Mouse (Mus musculus): ENCODE measurements around the gene Folr2. TPM values are rescaled to one million over a fixed set of nuclear protein-coding genes. Genes with fewer than 3 reads are reported as not detected.

Gene Folr2
- polyA plus RNA-seq, 1 experiment from 2014 or later = 2.0 TPM

- Histone ChIP-seq H3K36me3 (no peaks in the 10 kb centered on the region), H3K9me3 (no peaks in the 10 kb centered on the region), H3K4me3 (replicated peaks) (no peak overlapping the region), H3K27ac (no peak overlapping the region), H3K4me1 (no peaks in the 10 kb centered on the region), H3K27me3 (replicated peaks) (no peaks in the 10 kb centered on the region), H3K9ac (no peak overlapping the region), H3K4me2 (no peak overlapping the region)
- 61% methylated on average over 3 of the region's 3 CpGs for WGBS
- ATAC-seq (ENCODE audit: insufficient read depth, low FRiP score, low read depth) = no peak
These were observed 5.3 kb upstream of the Folr2 start for GRCm38 (mm10) chr7:101862291-101862690.

GRCm38 (mm10) chr7:101860978-101861377 lies 4.0 kb upstream of the Folr2 start:
- Histone ChIP-seq H3K27me3 (replicated peaks) (no peaks in the 10 kb centered on the region), H3K9ac (no peak overlapping the region), H3K9me3 (no peaks in the 10 kb centered on the region), H3K36me3 (no peaks in the 10 kb centered on the region), H3K4me3 (replicated peaks) (no peak overlapping the region), H3K27ac (no peak overlapping the region), H3K4me2 (no peak overlapping the region), H3K4me1 (no peaks in the 10 kb centered on the region)
- ATAC-seq (ENCODE audit: insufficient read depth, low FRiP score, low read depth) = no peak

DNA sequence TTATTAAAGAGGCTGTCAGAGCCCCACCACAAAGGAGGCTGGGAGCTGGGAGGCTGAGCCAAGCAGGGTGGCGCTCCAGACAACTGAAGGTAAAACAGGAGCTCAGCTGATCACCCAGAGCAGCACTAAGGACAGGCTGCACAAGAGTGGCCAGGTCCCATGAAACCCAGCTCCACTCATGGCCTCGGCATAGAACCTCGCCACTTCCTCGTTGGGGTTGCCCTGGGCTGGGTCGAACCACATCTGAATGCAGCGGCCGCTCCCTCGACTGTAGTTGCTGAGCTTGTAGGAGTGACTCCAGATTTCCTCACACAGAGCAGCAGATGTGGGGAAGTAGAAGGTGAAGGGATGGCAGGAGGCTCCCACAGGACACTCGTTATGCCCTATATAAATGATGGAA lies 1.4 kb upstream of the Folr2 start:
- no peak; the same call in 1 of the 2 replicates for ATAC-seq (ENCODE audit: insufficient read depth, low FRiP score, low read depth)
- Histone ChIP-seq H3K4me2 (no peak overlapping the region), H3K4me1 (no peaks in the 10 kb centered on the region), H3K27ac (0 out of 2 replicates have a peak overlapping the region, but pooled peaks have one; percentile 51), H3K36me3 (no peaks in the 10 kb centered on the region), H3K27me3 (replicated peaks) (no peaks in the 10 kb centered on the region), H3K9ac (no peak overlapping the region), H3K9me3 (no peaks in the 10 kb centered on the region), H3K4me3 (replicated peaks) (no peak overlapping the region)
- WGBS = 63% methylated on average over 9 of the region's 9 CpGs

DNA sequence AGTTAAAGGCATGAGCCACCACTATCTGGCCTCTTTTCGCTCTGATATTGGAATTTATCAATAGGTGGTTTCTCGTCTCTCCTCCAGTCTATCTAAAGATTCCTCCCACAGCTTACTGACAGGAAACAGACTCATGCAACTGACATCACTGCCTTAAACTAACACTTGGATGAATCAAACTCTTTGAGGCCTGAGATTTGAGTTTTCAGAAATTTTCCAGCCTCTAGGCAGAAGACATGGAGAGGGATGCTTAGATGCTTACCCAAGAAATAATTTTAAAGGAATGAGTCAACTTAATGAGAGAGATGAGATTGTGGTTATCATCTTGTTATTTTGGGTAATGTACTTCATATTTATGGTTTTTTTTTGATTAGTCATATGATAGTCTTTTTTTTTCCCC lies 3.2 kb downstream of the Folr2 start:
- 62% methylated on average over 2 of the region's 2 CpGs for WGBS
- no peaks in the 10 kb centered on the region for H3K36me3 ChIP-seq

DNA sequence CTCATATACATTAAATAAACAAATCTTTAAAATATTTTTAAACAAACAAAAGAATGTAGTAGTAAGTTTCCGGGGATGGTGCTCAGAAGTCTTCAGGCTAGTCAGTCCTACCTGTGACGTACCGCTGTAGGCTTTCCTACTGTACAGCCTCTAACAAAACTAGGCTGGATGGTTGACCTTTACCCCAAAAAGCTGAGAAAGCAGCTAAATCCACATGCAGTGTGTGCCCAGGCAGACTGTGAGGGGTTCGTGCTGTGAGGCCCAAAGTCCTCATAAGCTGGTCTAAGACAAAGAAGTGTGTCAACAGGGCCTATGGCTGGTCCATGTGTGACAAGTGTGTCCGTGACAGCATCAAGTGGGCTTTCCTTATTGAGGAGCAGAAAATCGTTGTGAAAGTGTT lies 4.1 kb downstream of the Folr2 start:
- H3K36me3 ChIP-seq = no peaks in the 10 kb centered on the region
- H3K4me3 ChIP-seq (replicated peaks) = no peak overlapping the region
- no peak for ATAC-seq (ENCODE audit: insufficient read depth, low FRiP score, low read depth)
- H3K9me3 ChIP-seq = no peaks in the 10 kb centered on the region
- H3K27me3 ChIP-seq (replicated peaks) = no peaks in the 10 kb centered on the region
- peaks cover 6% of the 10 kb centered on the region; the same call in 1 of the 2 replicates for H3K4me1 ChIP-seq
- H3K4me2 ChIP-seq = no peak overlapping the region
- H3K9ac ChIP-seq = no peak overlapping the region
- H3K27ac ChIP-seq = no peak overlapping the region
- WGBS = 80% methylated on average over 6 of the region's 6 CpGs

More for the DNA sequence above, 3.2 kb downstream of the Folr2 start:
- H3K4me1 ChIP-seq = peaks cover 6% of the 10 kb centered on the region; the same call in 1 of the 2 replicates
- H3K27me3 ChIP-seq (replicated peaks) = no peaks in the 10 kb centered on the region
- H3K4me2 ChIP-seq = no peak overlapping the region
- no peak overlapping the region for H3K27ac ChIP-seq
- H3K9me3 ChIP-seq = no peaks in the 10 kb centered on the region
- no peak for ATAC-seq (ENCODE audit: insufficient read depth, low FRiP score, low read depth)
- no peak overlapping the region for H3K9ac ChIP-seq
- H3K4me3 ChIP-seq (replicated peaks) = no peak overlapping the region

DNA sequence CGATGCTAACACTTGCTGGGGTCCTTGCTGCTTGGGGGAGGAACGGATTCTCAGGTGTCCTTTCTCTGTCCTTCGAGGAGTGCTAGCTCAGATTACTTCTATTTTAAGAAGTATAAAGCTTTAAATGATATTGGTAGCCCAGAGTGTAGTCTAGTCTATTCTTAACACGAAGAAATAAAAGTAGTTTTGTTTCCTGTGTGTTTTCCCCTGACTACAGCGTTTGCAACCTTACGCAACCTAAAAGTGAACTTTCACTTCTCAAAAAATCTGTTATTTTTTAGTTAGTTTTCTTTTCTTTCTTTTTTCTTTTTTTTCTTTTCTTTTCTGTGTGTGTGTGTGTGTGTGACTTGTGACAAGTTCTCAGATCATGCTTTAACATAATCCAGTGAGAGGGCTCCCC lies 5.3 kb downstream of the Folr2 start:
- Histone ChIP-seq H3K9me3 (no peaks in the 10 kb centered on the region), H3K27me3 (replicated peaks) (no peaks in the 10 kb centered on the region), H3K9ac (no peak overlapping the region), H3K4me1 (peaks cover 6% of the 10 kb centered on the region; the same call in 1 of the 2 replicates), H3K27ac (no peak overlapping the region), H3K4me3 (replicated peaks) (no peak overlapping the region), H3K4me2 (no peak overlapping the region), H3K36me3 (no peaks in the 10 kb centered on the region)
- no peak for ATAC-seq (ENCODE audit: insufficient read depth, low FRiP score, low read depth)
- 83% methylated on average over 6 of the region's 6 CpGs for WGBS

DNA sequence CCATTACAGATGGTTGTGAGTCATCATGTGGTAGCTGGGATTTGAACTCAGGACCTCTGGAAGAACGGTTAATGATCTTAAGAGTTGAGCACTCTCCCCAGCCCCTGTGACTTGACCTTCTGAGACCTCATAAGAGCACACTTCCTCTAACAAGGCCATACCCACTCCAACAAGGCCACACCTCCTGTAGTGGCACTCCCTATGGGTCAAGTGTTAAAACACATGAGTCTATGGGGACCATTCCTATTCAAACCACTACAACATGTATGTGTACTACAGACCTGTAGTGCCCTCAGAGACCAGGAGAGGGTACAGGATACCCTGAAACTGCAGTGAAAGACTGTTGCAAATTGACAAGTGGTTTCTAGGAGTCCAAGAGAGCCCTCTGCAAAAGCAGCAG lies 9.1 kb downstream of the Folr2 start:
- H3K27ac ChIP-seq = no peak overlapping the region
- no peak overlapping the region for H3K4me3 ChIP-seq (replicated peaks)
- H3K27me3 ChIP-seq (replicated peaks) = no peaks in the 10 kb centered on the region
- no peak overlapping the region for H3K4me2 ChIP-seq
- no peak overlapping the region for H3K9ac ChIP-seq
- no peaks in the 10 kb centered on the region for H3K9me3 ChIP-seq
- 79% methylated on average over 1 of the region's 1 CpGs for WGBS
- H3K4me1 ChIP-seq = peaks cover 6% of the 10 kb centered on the region; the same call in 1 of the 2 replicates
- H3K36me3 ChIP-seq = no peaks in the 10 kb centered on the region
- no peak for ATAC-seq (ENCODE audit: insufficient read depth, low FRiP score, low read depth)

GRCm38 (mm10) chr7:101844186-101844585 lies 12.8 kb downstream of the Folr2 start:
- H3K4me2 ChIP-seq = no peak overlapping the region
- H3K9me3 ChIP-seq = no peaks in the 10 kb centered on the region
- H3K4me3 ChIP-seq (replicated peaks) = no peak overlapping the region
- H3K36me3 ChIP-seq = no peaks in the 10 kb centered on the region
- no peak overlapping the region for H3K27ac ChIP-seq
- ATAC-seq (ENCODE audit: insufficient read depth, low FRiP score, low read depth) = no peak
- no peak overlapping the region for H3K9ac ChIP-seq
- WGBS = 59% methylated on average over 6 of the region's 6 CpGs
- no peaks in the 10 kb centered on the region for H3K4me1 ChIP-seq
- no peaks in the 10 kb centered on the region for H3K27me3 ChIP-seq (replicated peaks)

DNA sequence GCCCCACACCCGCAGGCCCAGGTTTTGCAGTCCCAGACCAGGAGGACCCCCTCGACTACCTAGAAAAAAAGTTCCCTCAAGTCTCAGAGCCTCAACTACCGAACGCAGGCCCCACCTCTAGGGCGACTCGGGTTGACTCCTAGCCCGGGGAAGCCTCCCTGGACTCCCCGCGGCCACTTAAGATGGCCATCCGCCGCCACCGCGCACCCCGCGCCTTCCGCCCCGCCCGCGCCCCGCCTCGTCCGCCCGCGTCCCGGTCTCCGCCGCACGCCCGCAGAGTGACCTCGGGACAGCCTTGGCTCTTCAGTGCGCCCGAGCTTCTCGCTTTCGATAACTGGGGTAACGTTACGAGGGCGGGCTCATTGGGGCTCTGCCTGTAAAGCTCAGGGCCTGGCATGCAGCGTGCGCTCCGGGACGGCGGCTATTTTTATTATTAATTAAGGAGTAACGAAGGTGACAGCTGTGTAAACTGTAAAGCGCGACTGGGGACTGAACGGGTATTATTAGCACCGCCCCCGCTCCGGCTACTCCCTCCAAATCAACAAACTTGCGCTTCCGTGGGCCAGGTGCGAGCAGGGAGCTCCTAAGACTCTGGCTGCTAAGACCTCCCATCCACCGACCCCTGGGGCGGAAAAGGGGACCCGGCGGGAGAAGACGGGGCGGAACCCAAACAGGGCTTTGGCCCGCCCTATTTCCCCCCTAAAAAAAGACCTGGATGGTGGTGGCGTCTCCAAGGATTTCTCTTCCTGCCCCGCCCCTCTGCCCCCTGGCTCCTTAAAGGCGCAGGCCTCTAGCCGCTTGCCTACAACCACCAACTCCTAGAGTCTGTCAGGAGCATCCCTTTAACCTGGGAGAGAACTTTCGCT lies 19.2 kb downstream of the Folr2 start, which contains the start of gene Inppl1:
TSS of gene Inppl1 (minus strand) at position 624 of the 866 bp plus-strand sequence.
- ATAC-seq (ENCODE audit: insufficient read depth, low FRiP score, low read depth) = peak; percentile 84

GRCm38 (mm10) chr7:101837154-101837605 lies 19.8 kb downstream of the Folr2 start:
- H3K4me3 ChIP-seq (replicated peaks) = peak overlapping the region; percentile 91
- H3K4me1 ChIP-seq = peaks cover 20% of the 10 kb centered on the region
- peaks cover 9% of the 10 kb centered on the region for H3K36me3 ChIP-seq
- no peaks in the 10 kb centered on the region for H3K27me3 ChIP-seq (replicated peaks)
- H3K27ac ChIP-seq = peak overlapping the region; percentile 97
- no peaks in the 10 kb centered on the region for H3K9me3 ChIP-seq
- WGBS = 1% methylated on average over 20 of the region's 20 CpGs
- H3K4me2 ChIP-seq = peak overlapping the region; percentile 69
- H3K9ac ChIP-seq = peak overlapping the region; percentile 96
- ATAC-seq (ENCODE audit: insufficient read depth, low FRiP score, low read depth) = no peak

More for the DNA sequence above, 19.2 kb downstream of the Folr2 start, which contains the start of gene Inppl1:
- Histone ChIP-seq H3K4me2 (peak within 1 kb of the TSS; percentile 69), H3K9me3 (no peaks in the 10 kb centered on the region), H3K4me3 (replicated peaks) (peak within 1 kb of the TSS; percentile 91), H3K27me3 (replicated peaks) (no peaks in the 10 kb centered on the region), H3K9ac (peak within 1 kb of the TSS; percentile 96), H3K4me1 (peaks cover 20% of the 10 kb centered on the region), H3K27ac (peak within 1 kb of the TSS; percentile 97), H3K36me3 (peaks cover 2% of the 10 kb centered on the region; the same call in 1 of the 2 replicates)
- under 1% methylated on average over 60 of the region's 64 CpGs for WGBS

DNA sequence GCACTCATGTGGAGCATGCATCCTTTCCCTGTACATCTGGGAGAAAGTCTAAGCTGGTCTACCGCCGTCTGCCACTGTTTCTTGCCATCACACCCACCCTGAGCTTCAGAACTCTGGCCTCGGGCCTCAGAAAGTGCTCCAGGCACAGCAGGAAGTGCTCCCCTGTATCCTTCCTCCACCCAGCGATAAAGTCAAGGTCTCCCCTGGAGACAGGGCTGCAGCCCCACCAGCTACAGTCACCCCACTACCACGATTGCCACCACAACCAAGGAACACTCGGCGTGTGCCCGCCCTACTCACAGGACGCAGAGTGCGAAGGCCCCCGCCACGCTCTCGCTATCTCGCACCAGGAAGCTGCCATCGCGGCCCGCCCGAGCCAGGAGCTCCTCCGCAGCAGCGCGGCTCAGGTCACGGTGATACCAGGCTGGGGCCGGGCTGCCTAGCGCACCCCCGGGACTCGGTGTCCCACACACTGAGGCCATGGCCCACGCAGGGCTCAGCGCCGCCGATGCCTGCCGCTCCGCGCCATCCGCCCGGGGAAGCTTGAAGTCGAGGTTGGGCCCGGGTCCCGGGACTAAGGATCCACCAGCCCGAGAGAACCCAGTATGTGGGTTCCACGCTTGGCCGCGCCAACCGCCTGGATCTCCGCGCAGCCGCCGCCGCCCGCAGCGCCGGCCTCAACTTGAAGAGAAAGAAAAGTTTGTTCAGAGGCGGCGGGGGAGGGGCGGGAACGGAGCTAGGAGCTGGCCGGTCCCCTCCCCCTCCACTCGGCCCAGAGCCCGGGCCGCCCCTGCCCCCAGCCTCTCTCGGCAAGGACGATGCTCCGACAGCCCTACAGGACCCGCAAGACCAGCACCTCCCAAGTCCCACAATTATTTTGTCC lies 20.5 kb downstream of the Folr2 start:
- Histone ChIP-seq H3K4me2 (peak overlapping the region; percentile 69), H3K4me3 (replicated peaks) (peak overlapping the region; percentile 91), H3K36me3 (peaks cover 15% of the 10 kb centered on the region), H3K4me1 (peaks cover 20% of the 10 kb centered on the region), H3K27ac (peak overlapping the region; percentile 97), H3K27me3 (replicated peaks) (no peaks in the 10 kb centered on the region), H3K9me3 (no peaks in the 10 kb centered on the region), H3K9ac (peak overlapping the region; percentile 96)
- no peak; the same call in 1 of the 2 replicates for ATAC-seq (ENCODE audit: insufficient read depth, low FRiP score, low read depth)
- under 1% methylated on average over 62 of the region's 63 CpGs for WGBS
